24 mouse cellular contexts compared by ENCODE assay signal in genomic region chr6:112932611-112933010, GRCm38 (mm10). TPM values are rescaled to one million over a fixed set of nuclear protein-coding genes. Genes with fewer than 3 reads are reported as not detected.
DNase-seq lines count a peak whose midpoint lies in the region; ATAC-seq and TF ChIP-seq lines count a peak whose summit lies in the region.
"Had no signal": no experiment of that assay in that cellular context is flagged by ENCODE, and none has a peak within 500 bp of the region (broad histone marks: within the 10 kb centered on the region; RNA-seq: fewer than 3 reads in every experiment).

No protein-coding gene starts in this region.

- no peaks in the 10 kb centered on the region for H3K9me3 ChIP-seq in forebrain, embryonic 10.5 days
- no peaks in the 10 kb centered on the region for H3K9me3 ChIP-seq in forebrain, embryonic 16.5 days (ENCODE audit: control insufficient read depth, low read length)
- H3K9me3 ChIP-seq in hindbrain, embryonic 13.5 days, result no peaks in the 10 kb centered on the region
- H3K9me3 ChIP-seq in hindbrain, embryonic 16.5 days (ENCODE audit: control insufficient read depth, low read length), result no peaks in the 10 kb centered on the region
- no peaks in the 10 kb centered on the region for H3K9me3 ChIP-seq in midbrain, embryonic 11.5 days (ENCODE audit: control insufficient read depth, low read length)
- no peaks in the 10 kb centered on the region for H3K9me3 ChIP-seq in midbrain, postnatal 0 days (ENCODE audit: low read length)
- H3K9me3 ChIP-seq: limb, embryonic 15.5 days; megakaryocyte, embryonic 14.5 days had no signal

- peaks cover 47% of the 10 kb centered on the region for H3K36me3 ChIP-seq in forebrain, embryonic 10.5 days (replicated peaks)
- no peaks in the 10 kb centered on the region for H3K36me3 ChIP-seq in forebrain, embryonic 16.5 days (ENCODE audit: control insufficient read depth, insufficient read depth)
- H3K36me3 ChIP-seq in hindbrain, embryonic 13.5 days, result peaks cover 9% of the 10 kb centered on the region
- H3K36me3 ChIP-seq in hindbrain, embryonic 16.5 days (ENCODE audit: control insufficient read depth, insufficient read depth, low read length), result no peaks in the 10 kb centered on the region
- H3K36me3 ChIP-seq in midbrain, embryonic 11.5 days (ENCODE audit: control insufficient read depth, insufficient read depth, low read length), result no peaks in the 10 kb centered on the region
- no peaks in the 10 kb centered on the region for H3K36me3 ChIP-seq in midbrain, postnatal 0 days (ENCODE audit: insufficient read depth, low read length)
- H3K36me3 ChIP-seq: limb, embryonic 15.5 days had no signal

- WGBS in forebrain, embryonic 10.5 days, result 33% methylated on average over 8 of the region's 8 CpGs
- WGBS in forebrain, embryonic 16.5 days, result 5% methylated on average over 8 of the region's 8 CpGs
- WGBS in hindbrain, embryonic 13.5 days, result 24% methylated on average over 8 of the region's 8 CpGs
- 20% methylated on average over 8 of the region's 8 CpGs for WGBS in hindbrain, embryonic 16.5 days
- WGBS in midbrain, embryonic 11.5 days, result 8% methylated on average over 8 of the region's 8 CpGs
- WGBS in midbrain, postnatal 0 days, result 14% methylated on average over 8 of the region's 8 CpGs

- DNase-seq in forebrain, embryonic 10.5 days (ENCODE audit: extremely low spot score, low spot score), result no peak
- no peak for DNase-seq in midbrain, embryonic 11.5 days (ENCODE audit: low spot score, missing footprints)
- DNase-seq in midbrain, postnatal 0 days (ENCODE audit: low spot score), result no peak
- no peak for DNase-seq in kidney, adult 8-10 months
- DNase-seq: adrenal gland, postnatal 25 days; cerebellum, adult 11-12 months; cerebellum, postnatal 10 days; gastrocnemius, postnatal 36 days; kidney, adult 2 months; kidney, postnatal 10 days; left cerebral cortex, postnatal 4 days; lung, embryonic 14.5 days; lung, postnatal 36 days; thymus, adult 18-20 months; thymus, postnatal 4 days had no signal

- peaks cover 62% of the 10 kb centered on the region for H3K4me1 ChIP-seq in forebrain, embryonic 10.5 days
- H3K4me1 ChIP-seq in forebrain, embryonic 16.5 days (replicated peaks; ENCODE audit: control insufficient read depth, insufficient read depth, low read length), result peaks cover 44% of the 10 kb centered on the region
- peaks cover 83% of the 10 kb centered on the region for H3K4me1 ChIP-seq in hindbrain, embryonic 13.5 days (replicated peaks)
- H3K4me1 ChIP-seq in hindbrain, embryonic 16.5 days (ENCODE audit: control insufficient read depth, insufficient read depth, low read depth, low read length), result peaks cover 32% of the 10 kb centered on the region
- peaks cover 65% of the 10 kb centered on the region for H3K4me1 ChIP-seq in midbrain, embryonic 11.5 days (ENCODE audit: control insufficient read depth, insufficient read depth, low read length)
- H3K4me1 ChIP-seq in midbrain, postnatal 0 days (ENCODE audit: insufficient read depth, low read length), result peaks cover 5% of the 10 kb centered on the region; the same call in 1 of the 2 replicates

- H3K27ac ChIP-seq in forebrain, embryonic 10.5 days, result peak overlapping the region; percentile 83
- no peak overlapping the region for H3K27ac ChIP-seq in forebrain, embryonic 16.5 days (ENCODE audit: low read length)
- H3K27ac ChIP-seq in hindbrain, embryonic 13.5 days, result peak overlapping the region; percentile 62
- no peak overlapping the region for H3K27ac ChIP-seq in hindbrain, embryonic 16.5 days (ENCODE audit: low read depth, low read length)
- H3K27ac ChIP-seq in midbrain, embryonic 11.5 days (ENCODE audit: low read depth, low read length), result peak overlapping the region; percentile 8; the same call in 1 of the 2 replicates
- H3K27ac ChIP-seq in midbrain, postnatal 0 days (ENCODE audit: low read depth, low read length), result no peak overlapping the region
- H3K27ac ChIP-seq: left cerebral cortex, adult 2 months; limb, embryonic 15.5 days; liver, embryonic 14.5 days had no signal

- no peak for ATAC-seq in forebrain, embryonic 16.5 days
- no peak for ATAC-seq in hindbrain, embryonic 13.5 days (ENCODE audit: low FRiP score)
- ATAC-seq in hindbrain, embryonic 16.5 days, result no peak
- 0 out of 2 replicates have a peak, but pooled peaks have one; percentile 31 for ATAC-seq in midbrain, embryonic 11.5 days (ENCODE audit: low FRiP score)
- no peak for ATAC-seq in midbrain, postnatal 0 days (ENCODE audit: low FRiP score)
- ATAC-seq in monocyte, adult 5-6 weeks (replicated peaks; ENCODE audit: insufficient number of reproducible peaks, low FRiP score, low TSS enrichment, poor library complexity, severe bottlenecking), result no peak

- H3K27me3 ChIP-seq in forebrain, embryonic 10.5 days (ENCODE audit: poor library complexity, severe bottlenecking), result no peaks in the 10 kb centered on the region
- no peaks in the 10 kb centered on the region for H3K27me3 ChIP-seq in forebrain, embryonic 16.5 days (replicated peaks; ENCODE audit: control insufficient read depth, insufficient read depth, low read length)
- no peaks in the 10 kb centered on the region for H3K27me3 ChIP-seq in hindbrain, embryonic 13.5 days
- no peaks in the 10 kb centered on the region for H3K27me3 ChIP-seq in hindbrain, embryonic 16.5 days (replicated peaks; ENCODE audit: control insufficient read depth, insufficient read depth, low read length)
- no peaks in the 10 kb centered on the region for H3K27me3 ChIP-seq in midbrain, embryonic 11.5 days (ENCODE audit: control insufficient read depth, insufficient read depth, low read length)
- no peaks in the 10 kb centered on the region for H3K27me3 ChIP-seq in midbrain, postnatal 0 days (ENCODE audit: insufficient read depth, low read length)
- H3K27me3 ChIP-seq: limb, embryonic 15.5 days; megakaryocyte, embryonic 14.5 days had no signal

- no peak overlapping the region for H3K9ac ChIP-seq in forebrain, embryonic 16.5 days (replicated peaks; ENCODE audit: low read depth, low read length)
- H3K9ac ChIP-seq in hindbrain, embryonic 13.5 days, result peak overlapping the region; percentile 35; the same call in 1 of the 2 replicates
- H3K9ac ChIP-seq in hindbrain, embryonic 16.5 days (ENCODE audit: low read depth, low read length), result no peak overlapping the region
- no peak overlapping the region for H3K9ac ChIP-seq in midbrain, embryonic 11.5 days (ENCODE audit: low read length)
- H3K9ac ChIP-seq in midbrain, postnatal 0 days (replicated peaks; ENCODE audit: low read length, poor library complexity, severe bottlenecking), result no peak overlapping the region; the same call in 1 of the 2 replicates
- H3K9ac ChIP-seq: limb, embryonic 15.5 days; liver, embryonic 14.5 days; lung, embryonic 14.5 days had no signal

- H3K4me2 ChIP-seq in forebrain, embryonic 16.5 days (ENCODE audit: low read length), result no peak overlapping the region
- 0 out of 2 replicates have a peak overlapping the region, but pooled peaks have one; percentile 9 for H3K4me2 ChIP-seq in hindbrain, embryonic 13.5 days
- no peak overlapping the region for H3K4me2 ChIP-seq in hindbrain, embryonic 16.5 days (ENCODE audit: low read length)
- H3K4me2 ChIP-seq in midbrain, embryonic 11.5 days, result no peak overlapping the region
- 0 out of 2 replicates have a peak overlapping the region, but pooled peaks have one; percentile 2 for H3K4me2 ChIP-seq in midbrain, postnatal 0 days (ENCODE audit: low read depth, low read length, poor library complexity, severe bottlenecking)
- H3K4me2 ChIP-seq: limb, embryonic 15.5 days; lung, embryonic 14.5 days had no signal

- TF ChIP-seq CTCF in midbrain, postnatal 0 days (IDR thresholded peaks at IDR 0.05), result no peak

- H3K4me3 ChIP-seq in forebrain, embryonic 10.5 days, result no peak overlapping the region
- no peak overlapping the region for H3K4me3 ChIP-seq in forebrain, embryonic 16.5 days (replicated peaks; ENCODE audit: low read length)
- H3K4me3 ChIP-seq in hindbrain, embryonic 13.5 days, result no peak overlapping the region
- no peak overlapping the region for H3K4me3 ChIP-seq in hindbrain, embryonic 16.5 days (ENCODE audit: low read length)
- no peak overlapping the region for H3K4me3 ChIP-seq in midbrain, embryonic 11.5 days (ENCODE audit: low read depth, low read length)
- no peak overlapping the region for H3K4me3 ChIP-seq in midbrain, postnatal 0 days (ENCODE audit: low read depth, low read length)
- H3K4me3 ChIP-seq: left cerebral cortex, adult 2 months; limb, embryonic 15.5 days; megakaryocyte, embryonic 14.5 days; myocyte had no signal

RNA-seq across cellular contexts. Expression of gene Srgap3, which starts 14.5 kb away (rescaled TPM):
- 14.8 and 16.5 TPM in 2 replicates for polyA plus RNA-seq in forebrain, embryonic 10.5 days (2016; fragmentation: Nextera tagmentation; extraction: Ambion mirVana)
- 32.2 and 37.2 TPM in 2 replicates for polyA plus RNA-seq in forebrain, embryonic 16.5 days (2015; fragmentation: Nextera tagmentation; extraction: Ambion mirVana)
- polyA plus RNA-seq in hindbrain, embryonic 13.5 days (2015; fragmentation: Nextera tagmentation; extraction: Ambion mirVana), result 37.5 and 42.3 TPM in 2 replicates
- 27.0 and 32.7 TPM in 2 replicates for polyA plus RNA-seq in hindbrain, embryonic 16.5 days (2015; fragmentation: Nextera tagmentation; extraction: Ambion mirVana)
- 48.9 and 54.9 TPM in 2 replicates for polyA plus RNA-seq in midbrain, embryonic 11.5 days (2014; fragmentation: Nextera tagmentation; extraction: Ambion mirVana)
- 58.6 and 77.6 TPM in 2 replicates for total RNA-seq in midbrain, postnatal 0 days (2014; rRNA removed)
- 20.9 and 29.8 TPM in 2 replicates for polyA plus RNA-seq in midbrain, postnatal 0 days (2015; fragmentation: Nextera tagmentation; extraction: Ambion mirVana)
- 2.5 to 23.9 TPM (median 4.5 TPM) in 3 replicates for total RNA-seq in monocyte, adult 5-6 weeks (2017)

Comparison
In these comparisons a context has a peak if more than half of its experiments do, and no peak if none do; other contexts are left out.
1. H3K27ac ChIP-seq: peak in forebrain, embryonic 10.5 days (single experiment), hindbrain, embryonic 13.5 days (single experiment) and midbrain, embryonic 11.5 days (single experiment); none in forebrain, embryonic 16.5 days (single experiment), hindbrain, embryonic 16.5 days (single experiment) and midbrain, postnatal 0 days (single experiment).
2. H3K4me2 ChIP-seq: peak in hindbrain, embryonic 13.5 days (single experiment) and midbrain, postnatal 0 days (single experiment); none in forebrain, embryonic 16.5 days (single experiment), hindbrain, embryonic 16.5 days (single experiment) and midbrain, embryonic 11.5 days (single experiment).